Mouse (Mus musculus): ENCODE measurements at regions not wholly inside any gene's neighbourhood (a gene's known extent, or its start where the extent isn't known, plus 50 kb on each side); places are given as distances from the start of the nearest gene placed in this dataset.

GRCm38 (mm10) chr6:59713004-59713403 lies 286.9 kb upstream of the Gprin3 start:
- TF ChIP-seq CTCF (conservative IDR thresholded peaks at IDR 0.05 in 1 of 2, IDR thresholded peaks at IDR 0.05 in 1 of 2; ENCODE audit: low read depth in 2 of 2, low read length in 2 of 2) (no peak), SMC3 (IDR thresholded peaks at IDR 0.05; ENCODE audit: low read depth, low read length) (no peak), RAD21 (IDR thresholded peaks at IDR 0.05; ENCODE audit: low read depth, low read length) (no peak), CHD2 (IDR thresholded peaks at IDR 0.05; ENCODE audit: low read length) (no peak), POLR2A (IDR thresholded peaks at IDR 0.05; ENCODE audit: low read depth, low read length) (no peak), EP300 (IDR thresholded peaks at IDR 0.05; ENCODE audit: low read length) (no peak), MAX (IDR thresholded peaks at IDR 0.05; ENCODE audit: low read length) (no peak)

All from CH12.LX (cell line).